Mouse (Mus musculus): ENCODE measurements at regions not wholly inside any gene's neighbourhood (a gene's known extent, or its start where the extent isn't known, plus 50 kb on each side); places are given as distances from the start of the nearest gene placed in this dataset.

- no peak for TF ChIP-seq CTCF (IDR thresholded peaks at IDR 0.05; ENCODE audit: low read depth, low read length)
- no peak for TF ChIP-seq POLR2A (IDR thresholded peaks at IDR 0.05; ENCODE audit: extremely low read depth, insufficient read depth, low read length)
Observed at GRCm38 (mm10) chr12:29107720-29108051, 356.1 kb downstream of the Eipr1 start.

Data from liver, adult 2 months (tissue).